Mouse (Mus musculus) intestine, postnatal 0 days (tissue): ENCODE measurements at regions not wholly inside any gene's neighbourhood (a gene's known extent, or its start where the extent isn't known, plus 50 kb on each side); places are given as distances from the start of the nearest gene placed in this dataset.
A peak's percentile ranks its signal among the peaks of the same experiment; 100 is the strongest.

ENCODE experiments used
- ATAC-seq: fragments of 200-750 bp; cut with Nextera tagmentation; 2 replicates; pipeline ENCODE4 v1.8.0; 2017; ENCODE audit warnings: mild to moderate bottlenecking, moderate TSS enrichment, moderate library complexity
- H3K27ac ChIP-seq: fragments of 300-500 bp; sonication (generic); 2 replicates; pipeline ENCODE4 v1.5.1; 2014; ENCODE audit warnings: mild to moderate bottlenecking, low read depth, low read length, moderate library complexity
- H3K27me3 ChIP-seq: fragments of 300-500 bp; sonication (generic); replicated peaks from 2 replicates; pipeline ENCODE4 v1.6.1; 2014; ENCODE audit warnings: low read length, mixed read lengths; ENCODE audit not compliant: control insufficient read depth, insufficient read depth
- H3K36me3 ChIP-seq: fragments of 300-500 bp; sonication (generic); 2 replicates; pipeline ENCODE4 v1.6.1; 2014; ENCODE audit warnings: mild to moderate bottlenecking, moderate library complexity; ENCODE audit not compliant: control insufficient read depth, insufficient read depth
- H3K4me1 ChIP-seq: fragments of 300-500 bp; sonication (generic); replicated peaks from 2 replicates; pipeline ENCODE4 v1.6.1; 2014; ENCODE audit warnings: antibody characterized with exemption, low read length, mixed read lengths; ENCODE audit not compliant: control insufficient read depth, insufficient read depth
- H3K4me2 ChIP-seq: fragments of 300-500 bp; sonication (generic); replicated peaks from 2 replicates; pipeline ENCODE4 v1.6.1; 2014; ENCODE audit warnings: low read depth, mild to moderate bottlenecking, moderate library complexity
- H3K4me3 ChIP-seq: fragments of 300-500 bp; sonication (generic); 2 replicates; pipeline ENCODE4 v1.5.1; 2014; ENCODE audit warnings: low read depth, low read length
- H3K9ac ChIP-seq: fragments of 300-500 bp; sonication (generic); 2 replicates; pipeline ENCODE4 v1.6.1; 2014; ENCODE audit warnings: mild to moderate bottlenecking, low read depth, low read length
- H3K9me3 ChIP-seq: fragments of 300-500 bp; sonication (generic); 2 replicates; pipeline ENCODE4 v1.6.1; 2016; ENCODE audit warnings: mixed run types; ENCODE audit not compliant: control insufficient read depth
- CTCF ChIP-seq: sonication (generic); IDR thresholded peaks from 2 replicates; pipeline ENCODE4 v1.5.1; 2016; ENCODE audit warnings: low read depth, mild to moderate bottlenecking, control low read depth, antibody characterized with exemption, moderate library complexity
- WGBS: fragments of 180-500 bp; shearing (Covaris S2); extraction: QIAGEN DNeasy Blood & Tissue Kit; methylation state at CpG from one replicate; pipeline ENCODE4 v1.1.7; 2014; 5-methylcytosine and 5-hydroxymethylcytosine counted together

DNA sequence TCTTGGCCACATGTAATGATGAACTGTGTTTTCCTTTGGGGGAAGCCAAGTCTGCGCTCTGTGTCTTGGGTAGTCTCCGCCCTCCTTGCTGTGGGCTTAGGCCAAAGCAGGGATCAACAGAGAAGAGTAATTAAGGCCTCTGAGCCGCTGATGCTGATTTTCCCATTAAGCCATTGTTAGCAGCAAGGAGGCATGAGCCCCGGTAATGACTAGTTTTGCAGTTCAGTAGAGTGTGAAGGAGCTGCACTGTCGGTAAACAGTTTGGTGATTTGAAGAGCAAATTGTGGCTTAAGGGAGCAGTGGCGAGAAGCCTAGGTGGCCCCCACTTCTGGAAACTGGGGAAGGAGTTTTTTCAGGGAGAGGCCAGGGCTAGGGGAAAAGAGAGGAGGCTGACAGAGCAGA is 69.2 kb upstream of the Hpcal1 start:
- no peak overlapping the region for H3K4me2 ChIP-seq
- TF ChIP-seq CTCF: no peak
- ATAC-seq: no peak
- no peaks in the 10 kb centered on the region for H3K4me1 ChIP-seq
- no peak overlapping the region for H3K9ac ChIP-seq
- H3K27me3 ChIP-seq: no peaks in the 10 kb centered on the region
- H3K36me3 ChIP-seq: no peaks in the 10 kb centered on the region
- 60% methylated on average over 6 of the region's 6 CpGs for WGBS
- no peaks in the 10 kb centered on the region for H3K9me3 ChIP-seq
- no peak overlapping the region for H3K27ac ChIP-seq
- no peak overlapping the region for H3K4me3 ChIP-seq

DNA sequence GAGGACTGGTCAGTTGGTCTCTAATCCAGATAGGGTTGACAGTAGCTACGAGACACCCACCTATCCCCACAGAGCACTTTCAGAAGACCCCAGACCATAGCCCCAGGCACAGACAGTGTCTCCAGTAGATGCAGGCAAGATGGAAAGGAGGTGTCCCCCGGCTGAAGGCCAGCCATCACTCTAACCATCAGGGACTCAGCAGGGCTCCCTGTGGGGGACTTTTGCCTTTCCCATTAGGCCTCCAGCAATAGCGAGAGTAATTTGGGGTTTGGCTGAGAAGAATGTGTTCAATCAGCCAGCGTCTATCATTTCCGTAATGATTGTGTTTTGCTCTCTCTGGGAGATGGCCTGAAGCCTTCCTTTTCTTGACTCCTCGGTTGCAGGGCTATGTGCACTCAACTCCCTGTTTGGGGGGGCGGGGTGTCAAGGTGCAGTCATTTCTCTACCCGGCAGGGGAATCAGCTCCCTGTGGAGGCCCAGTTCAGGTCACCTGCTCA is 68.1 kb upstream of the Hpcal1 start:
- Histone ChIP-seq H3K9ac (no peak overlapping the region), H3K9me3 (no peaks in the 10 kb centered on the region), H3K4me2 (no peak overlapping the region), H3K36me3 (no peaks in the 10 kb centered on the region), H3K27ac (no peak overlapping the region), H3K4me3 (no peak overlapping the region), H3K27me3 (no peaks in the 10 kb centered on the region), H3K4me1 (no peaks in the 10 kb centered on the region)
- WGBS: 67% methylated on average over 8 of the region's 8 CpGs
- TF ChIP-seq CTCF: no peak
- no peak for ATAC-seq

DNA sequence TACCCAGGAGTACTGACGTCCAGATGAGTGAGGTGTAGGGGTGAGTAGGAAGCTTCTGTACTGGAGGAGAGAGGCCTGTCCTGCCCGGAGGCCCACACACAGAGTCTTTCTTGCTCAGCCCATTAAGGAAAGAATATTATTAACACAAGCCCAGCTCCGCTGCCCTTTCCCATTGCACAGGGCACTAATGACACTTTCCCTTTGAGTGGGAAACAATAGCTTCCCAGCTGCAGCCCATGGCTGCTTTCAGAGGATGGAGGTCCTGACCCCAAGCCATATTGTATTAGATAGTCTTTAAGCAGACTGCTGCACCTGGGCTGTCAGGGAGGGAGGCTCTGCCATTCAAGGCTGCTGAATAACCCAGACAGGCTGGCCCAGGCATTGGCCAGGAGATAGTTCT is 64.6 kb upstream of the Hpcal1 start:
- Histone ChIP-seq H3K36me3 (no peaks in the 10 kb centered on the region), H3K27ac (no peak overlapping the region), H3K4me1 (no peaks in the 10 kb centered on the region), H3K4me2 (no peak overlapping the region), H3K9ac (no peak overlapping the region), H3K9me3 (no peaks in the 10 kb centered on the region), H3K4me3 (no peak overlapping the region), H3K27me3 (no peaks in the 10 kb centered on the region)
- TF ChIP-seq CTCF: no peak
- 64% methylated on average over 3 of the region's 3 CpGs for WGBS
- ATAC-seq: no peak

DNA sequence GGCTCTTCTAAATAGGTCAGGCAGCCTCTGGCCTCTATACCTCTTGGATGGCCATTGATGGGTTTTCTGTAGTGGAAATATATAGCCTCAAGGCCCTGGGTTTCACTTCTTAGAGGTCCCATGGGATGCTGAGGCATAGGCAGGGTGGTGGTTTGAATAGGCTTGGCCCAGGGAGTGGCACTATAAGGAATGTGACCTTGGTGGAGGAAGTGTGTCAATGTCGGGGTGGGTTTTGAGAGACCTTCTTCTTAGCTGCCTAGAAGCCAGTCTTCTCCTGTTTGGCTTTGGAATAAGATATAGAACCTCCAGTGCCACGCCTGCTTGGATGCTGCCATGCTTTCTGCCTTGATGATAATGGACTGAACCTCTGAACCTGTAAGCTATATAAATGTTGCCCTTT is 59.5 kb upstream of the Hpcal1 start:
- Histone ChIP-seq H3K36me3 (no peaks in the 10 kb centered on the region), H3K9ac (no peak overlapping the region), H3K4me2 (no peak overlapping the region), H3K27ac (no peak overlapping the region), H3K4me1 (no peaks in the 10 kb centered on the region), H3K4me3 (no peak overlapping the region), H3K9me3 (no peaks in the 10 kb centered on the region), H3K27me3 (no peaks in the 10 kb centered on the region)
- no peak for TF ChIP-seq CTCF
- no peak for ATAC-seq
- 73% methylated on average over 2 of the region's 2 CpGs for WGBS

DNA sequence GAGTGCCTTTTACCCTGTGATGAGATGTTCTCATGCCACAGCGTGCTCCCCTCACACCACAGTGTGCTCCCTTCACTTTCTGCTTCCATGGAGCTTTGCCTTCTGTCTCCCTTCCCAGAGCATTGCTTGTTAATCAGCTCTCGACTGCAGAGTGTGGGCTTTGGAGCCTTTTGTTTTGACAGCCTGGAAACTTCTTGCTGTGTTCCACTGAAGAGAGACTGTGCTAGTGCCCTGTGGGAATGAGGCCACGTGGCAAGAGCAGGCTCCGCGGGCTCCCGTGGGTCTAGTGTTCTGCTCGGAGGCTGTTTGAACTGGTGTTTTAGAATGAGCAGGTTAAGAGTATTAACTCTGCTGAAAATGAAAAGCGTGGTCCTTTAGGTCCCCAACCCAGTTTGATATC is 54.5 kb upstream of the Hpcal1 start:
- Histone ChIP-seq H3K4me2 (no peak overlapping the region), H3K27ac (no peak overlapping the region), H3K27me3 (no peaks in the 10 kb centered on the region), H3K36me3 (no peaks in the 10 kb centered on the region), H3K9me3 (no peaks in the 10 kb centered on the region), H3K9ac (no peak overlapping the region), H3K4me1 (no peaks in the 10 kb centered on the region), H3K4me3 (no peak overlapping the region)
- 67% methylated on average over 8 of the region's 8 CpGs for WGBS
- no peak for ATAC-seq
- no peak for TF ChIP-seq CTCF

DNA sequence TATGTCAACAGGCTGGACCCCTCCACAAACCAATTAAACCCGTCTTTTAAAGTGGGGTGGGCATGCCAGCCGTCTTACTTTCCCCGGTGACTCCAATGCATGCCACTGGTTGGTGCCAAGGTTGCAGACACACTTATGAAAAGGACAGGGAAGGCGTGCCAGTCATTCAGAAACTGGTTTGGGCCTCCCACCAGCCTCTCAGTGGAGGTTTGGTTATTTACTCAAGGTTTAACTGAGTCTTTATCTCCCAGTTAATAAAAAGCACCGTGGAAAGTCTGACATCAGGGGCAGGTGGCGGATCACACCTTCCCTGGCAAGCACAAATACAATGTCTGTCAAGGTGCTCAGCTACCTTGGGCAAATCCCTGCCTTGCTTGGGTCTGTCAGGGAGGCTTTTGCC is 54.1 kb upstream of the Hpcal1 start:
- peak; percentile 78 for ATAC-seq
- Histone ChIP-seq H3K9ac (no peak overlapping the region), H3K27ac (no peak overlapping the region), H3K4me3 (no peak overlapping the region), H3K4me2 (no peak overlapping the region), H3K4me1 (no peaks in the 10 kb centered on the region), H3K36me3 (no peaks in the 10 kb centered on the region), H3K9me3 (no peaks in the 10 kb centered on the region), H3K27me3 (no peaks in the 10 kb centered on the region)
- 37% methylated on average over 6 of the region's 6 CpGs for WGBS
- TF ChIP-seq CTCF: no peak
